Mouse (Mus musculus): ENCODE data around the gene Gm17455. TPM values are rescaled to one million over a fixed set of nuclear protein-coding genes. Genes with fewer than 3 reads are reported as not detected.

Gene Gm17455
- total RNA-seq, 1 experiment from 2014 or later: not detected

GRCm38 (mm10) chr10:60373937-60374578 is 25.5 kb upstream of the Gm17455 start:
- peak; percentile 50 for DNase-seq

DNA sequence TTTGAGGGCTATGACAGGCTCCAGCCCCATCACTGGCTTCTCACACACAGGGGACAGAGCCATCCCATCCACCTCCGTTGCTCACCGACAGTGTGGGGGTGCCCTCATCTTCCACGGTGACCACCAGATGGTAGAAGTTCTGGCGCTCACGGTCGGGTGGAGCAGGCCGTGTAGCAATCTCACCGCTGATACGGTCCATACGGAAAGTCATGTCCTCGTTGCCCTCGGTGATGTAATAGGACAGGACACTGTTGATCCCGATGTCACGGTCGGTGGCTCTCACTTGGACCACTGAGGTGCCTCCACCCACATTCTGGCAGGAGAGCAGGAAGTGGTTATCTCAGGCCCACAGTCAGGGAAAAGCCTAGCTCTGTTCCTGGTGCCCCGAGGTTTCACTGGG is 22.8 kb upstream of the Gm17455 start:
- no peak for DNase-seq

- no peak for DNase-seq
These were observed 20.0 kb upstream of the Gm17455 start for GRCm38 (mm10) chr10:60379419-60379957.

- DNase-seq: no peak
These were observed 19.3 kb upstream of the Gm17455 start for GRCm38 (mm10) chr10:60380229-60380628.

GRCm38 (mm10) chr10:60381142-60381925 is 18.2 kb upstream of the Gm17455 start:
- DNase-seq: no peak

DNA sequence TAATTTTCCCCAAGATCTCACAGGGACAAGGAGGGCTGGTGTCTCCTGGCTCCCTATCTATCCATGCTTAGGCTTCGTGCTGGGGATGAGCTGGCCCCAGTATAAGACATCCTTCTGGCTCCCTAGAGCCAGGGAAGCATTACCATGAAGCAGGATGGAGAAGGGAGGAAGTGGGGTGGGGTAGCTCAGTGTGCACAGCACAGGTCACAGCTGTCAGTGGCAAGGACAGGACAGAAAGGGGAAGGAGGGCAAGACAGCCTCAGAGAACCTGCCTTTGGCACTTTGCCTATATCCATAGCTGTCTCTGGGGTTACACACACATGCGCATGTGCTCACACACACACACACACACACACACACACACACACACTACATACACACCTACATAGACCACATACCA is 11.2 kb upstream of the Gm17455 start:
- DNase-seq: no peak

- DNase-seq: peak; percentile 32
These were observed 10.1 kb upstream of the Gm17455 start for GRCm38 (mm10) chr10:60389447-60389865.

GRCm38 (mm10) chr10:60390177-60390903 is 9.2 kb upstream of the Gm17455 start:
- no peak for DNase-seq

GRCm38 (mm10) chr10:60390904-60391420 is 8.6 kb upstream of the Gm17455 start:
- DNase-seq: no peak

- DNase-seq: no peak
These were observed 7.9 kb upstream of the Gm17455 start for GRCm38 (mm10) chr10:60391661-60392060.

GRCm38 (mm10) chr10:60394936-60395335 is 4.6 kb upstream of the Gm17455 start:
- no peak for DNase-seq

- peak; percentile 32 for DNase-seq
These were observed 3.9 kb upstream of the Gm17455 start for GRCm38 (mm10) chr10:60395605-60396004.

GRCm38 (mm10) chr10:60398051-60398814 is 1.3 kb upstream of the Gm17455 start:
- DNase-seq: no peak

- no peak for DNase-seq
These were observed 1.2 kb downstream of the Gm17455 start for GRCm38 (mm10) chr10:60400507-60401295.

- peak; percentile 27 for DNase-seq
These were observed 6.1 kb downstream of the Gm17455 start for GRCm38 (mm10) chr10:60405460-60406177.

DNA sequence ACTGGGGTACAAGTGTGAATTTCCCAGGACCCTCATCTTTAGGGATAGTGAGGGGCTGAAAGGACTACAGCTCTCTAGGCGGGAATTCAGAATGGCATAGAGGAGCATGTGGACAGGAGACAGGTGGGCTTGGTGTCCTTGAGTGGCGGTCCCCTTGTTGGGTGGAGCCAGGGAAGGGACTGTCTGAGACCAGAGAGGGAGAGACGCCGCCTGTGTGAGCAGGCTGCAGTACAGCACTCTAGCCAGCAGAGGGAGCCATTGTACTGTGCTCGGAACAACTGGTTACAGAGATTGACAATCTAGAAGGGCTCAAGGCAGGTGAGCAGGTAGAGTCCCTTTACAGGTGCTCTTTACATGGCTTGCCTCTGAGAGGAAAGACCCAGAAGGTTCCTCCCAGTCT is 8.3 kb downstream of the Gm17455 start:
- peak; percentile 68 for DNase-seq

DNA sequence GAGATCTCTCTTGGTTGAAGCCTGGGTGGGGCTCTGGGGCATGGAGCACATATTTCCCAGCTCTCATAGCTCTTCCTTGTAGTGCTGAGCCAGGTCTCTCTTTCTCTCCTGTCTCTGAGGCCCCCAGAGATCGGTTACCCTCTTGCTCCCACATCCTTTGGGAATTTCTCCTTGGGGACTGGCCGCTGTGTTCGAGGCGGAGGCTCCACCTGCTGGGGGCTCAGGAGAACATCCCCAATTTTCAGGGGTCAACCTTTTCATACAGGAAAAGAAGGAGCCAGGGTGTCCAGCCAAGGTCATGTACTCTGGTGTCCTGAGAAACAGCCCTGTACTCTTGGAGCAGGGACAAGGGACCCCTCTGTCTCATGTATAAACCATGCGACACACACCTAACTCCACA is 12.3 kb downstream of the Gm17455 start:
- peak; percentile 28 for DNase-seq

- no peak for DNase-seq
These were observed 14.2 kb downstream of the Gm17455 start for GRCm38 (mm10) chr10:60413756-60414155.

DNA sequence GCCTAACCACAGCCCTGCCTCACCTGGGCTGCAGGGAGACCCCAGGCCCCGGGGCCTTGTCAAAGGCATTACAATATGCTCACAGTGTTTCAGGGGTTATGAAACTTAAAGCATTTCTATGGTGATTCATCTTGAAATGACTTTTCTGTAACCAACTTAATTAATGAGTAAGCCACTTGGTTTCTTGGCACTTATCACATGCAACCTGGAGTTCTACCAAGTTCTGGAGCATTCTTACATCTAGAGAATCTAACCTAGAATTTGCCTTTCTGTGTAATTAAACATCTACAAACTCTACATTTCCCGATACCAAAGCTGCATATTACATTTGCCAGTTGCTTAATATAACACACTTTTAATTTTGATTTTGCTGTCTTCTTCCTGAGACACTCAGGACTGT is 17.5 kb downstream of the Gm17455 start:
- no peak for DNase-seq

GRCm38 (mm10) chr10:60418137-60418536 is 18.6 kb downstream of the Gm17455 start:
- peak; percentile 80 for DNase-seq
